Mouse (Mus musculus) left cerebral cortex, postnatal 25 days (tissue): Measurements from ENCODE around the gene Inpp5d. TPM values are rescaled to one million over a fixed set of nuclear protein-coding genes. Genes with fewer than 3 reads are reported as not detected.
"Not testable (repeated sequence)": the region's sequence is repeated elsewhere in the genome, so short reads cannot be mapped to it uniquely, and the experiment has no call there.

Experiments
- DNase-seq, 2 experiments: peaks; one replicate each; pipeline ENCODE4 v3.0.0; 2022; ENCODE audit warnings: low spot score in 2 of 2, mixed read lengths in 1 of 2
- intact Hi-C: fragments of 180-260 bp; cut with DNase I; formaldehyde crosslinking; loops from one replicate; pipeline ENCODE4 v1.15.1; 2025
- total RNA-seq, 2 experiments: library from RNA; stranded (reverse); gene quantifications; 2 replicates each; pipeline ENCODE4 v1.2.3; 2021

Gene Inpp5d
- total RNA-seq, 2 experiments from 2014 or later, result 17.4 to 23.5 TPM

DNA sequence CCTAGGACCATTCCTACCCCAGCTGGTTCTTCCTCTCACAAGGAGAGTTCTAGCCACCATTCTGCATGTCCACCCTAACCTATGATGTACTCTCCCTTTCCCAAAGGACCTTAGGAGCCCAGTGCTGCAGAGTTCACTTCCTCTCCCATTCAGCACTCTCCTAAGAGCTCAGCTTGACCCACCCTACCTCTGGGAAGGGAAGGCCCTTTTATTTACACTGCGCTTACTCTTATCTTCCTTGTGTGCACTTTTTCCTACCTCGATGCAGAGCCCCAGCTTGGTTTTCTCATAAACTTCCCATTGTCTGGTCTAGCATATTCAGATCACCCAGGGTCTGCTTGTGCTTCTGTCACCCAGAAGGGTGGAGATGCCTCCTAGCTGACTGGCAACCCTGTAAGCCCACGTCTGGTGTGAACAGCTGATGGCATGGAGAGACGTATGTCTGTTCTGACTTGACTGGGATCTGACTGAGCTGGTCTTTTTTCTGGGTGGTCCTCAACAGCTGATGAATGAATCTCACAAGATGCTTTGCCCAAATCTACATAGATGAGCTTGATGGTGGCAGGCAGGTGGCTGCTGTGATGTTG lies 29.2 kb downstream of the Inpp5d start:
- intact Hi-C loops, result no loop called here
- DNase-seq, result no peak

DNA sequence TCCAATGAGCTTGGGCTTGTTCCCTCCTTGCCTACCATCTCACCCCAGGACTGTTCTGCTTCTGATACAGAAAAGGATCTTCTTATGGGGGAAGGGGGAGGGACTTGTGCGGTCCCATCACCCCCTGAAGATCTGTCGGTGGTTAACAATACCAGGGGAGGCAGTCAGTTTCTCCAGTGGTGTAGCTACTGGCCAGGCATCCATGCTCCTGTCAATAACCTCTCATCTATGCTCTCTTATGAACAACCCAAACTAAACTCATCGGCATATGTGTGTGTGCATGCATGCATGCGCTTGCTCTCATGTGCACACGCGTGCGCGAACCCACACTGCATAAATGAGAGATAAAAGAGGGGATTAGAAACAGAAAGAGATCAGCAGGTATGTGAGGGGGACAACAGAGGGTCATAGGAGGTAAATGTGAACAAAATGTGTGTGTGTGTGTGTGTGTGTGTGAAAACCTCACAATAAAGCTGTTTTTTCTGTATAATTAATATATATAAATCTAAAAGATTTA lies 29.9 kb downstream of the Inpp5d start:
- intact Hi-C loops, result no loop called here
- DNase-seq, result no peak

DNA sequence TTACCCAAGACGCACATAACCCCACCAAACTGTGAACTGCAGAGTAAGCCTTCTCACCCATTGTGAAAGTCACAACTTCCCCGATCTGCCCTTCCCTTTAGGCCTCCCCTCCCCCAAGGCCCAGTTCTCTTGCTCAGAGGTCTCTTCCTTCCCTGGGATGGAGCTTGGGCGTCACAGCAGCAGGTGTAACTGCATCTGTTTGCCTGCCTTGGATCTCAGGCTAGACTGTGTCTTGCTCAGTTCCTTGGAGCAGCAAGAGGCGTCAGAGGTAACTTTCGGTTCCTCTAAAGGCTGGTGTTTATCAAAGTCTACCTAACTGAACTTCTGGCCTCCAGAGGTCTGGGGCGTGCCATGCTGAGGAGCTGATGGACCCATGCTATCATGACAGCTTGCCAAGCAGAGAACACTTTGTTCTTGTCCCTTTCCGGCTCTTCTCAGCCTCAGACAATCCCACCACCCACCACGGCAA lies 30.5 kb downstream of the Inpp5d start:
- intact Hi-C loops, result no loop called here
- DNase-seq, result peak in 1 of 2 experiments; percentile 33

GRCm38 (mm10) chr1:87651436-87651835 lies 31.3 kb downstream of the Inpp5d start:
- intact Hi-C loops, result no loop called here
- no peak for DNase-seq

- DNase-seq, result no peak
Observed at GRCm38 (mm10) chr1:87655101-87655500, 35.0 kb downstream of the Inpp5d start.

GRCm38 (mm10) chr1:87658063-87658462 lies 38.0 kb downstream of the Inpp5d start:
- DNase-seq, result peak in 1 of 2 experiments; percentile 52
- intact Hi-C loops, result no loop called here

More at GRCm38 (mm10) chr1:87655101-87655500, 35.0 kb downstream of the Inpp5d start:
- intact Hi-C loops, result no loop called here

- no peak for DNase-seq
- intact Hi-C loops, result no loop called here
Observed at GRCm38 (mm10) chr1:87658485-87658884, 38.4 kb downstream of the Inpp5d start.

DNA sequence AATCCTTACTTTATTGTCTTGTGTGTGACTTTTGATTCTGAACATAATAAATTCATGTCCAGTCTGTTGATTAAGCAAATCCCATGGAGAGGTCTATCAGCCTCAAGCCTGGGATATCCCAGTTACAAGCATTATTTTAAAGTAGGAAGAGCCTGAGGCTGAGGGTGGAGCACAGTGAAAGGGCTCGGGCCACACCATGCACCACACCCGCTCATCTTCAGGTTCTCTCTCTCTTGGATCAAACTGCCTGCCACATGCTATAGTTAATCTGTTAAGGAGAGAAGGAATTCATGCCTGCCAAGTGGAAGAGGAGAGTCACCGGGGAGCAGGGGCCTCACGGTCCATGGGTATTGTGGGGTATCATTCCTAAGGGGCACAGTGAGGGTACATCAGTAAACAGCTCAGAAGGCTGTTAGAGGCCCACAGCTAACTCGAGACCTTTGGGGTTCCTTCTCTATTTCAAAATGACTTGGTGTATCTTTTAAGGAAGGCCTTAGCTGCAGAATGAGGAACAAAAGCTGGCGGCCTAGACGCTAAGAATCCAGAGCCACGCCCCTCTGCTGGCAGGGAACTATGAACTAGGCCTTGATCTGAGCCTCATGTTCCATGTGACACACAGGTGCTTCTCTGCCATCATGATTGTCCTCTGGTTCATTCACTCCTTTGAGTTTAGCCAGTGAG lies 39.0 kb downstream of the Inpp5d start:
- peak in 1 of 2 experiments; percentile 58 for DNase-seq
- intact Hi-C loops, result no loop called here

DNA sequence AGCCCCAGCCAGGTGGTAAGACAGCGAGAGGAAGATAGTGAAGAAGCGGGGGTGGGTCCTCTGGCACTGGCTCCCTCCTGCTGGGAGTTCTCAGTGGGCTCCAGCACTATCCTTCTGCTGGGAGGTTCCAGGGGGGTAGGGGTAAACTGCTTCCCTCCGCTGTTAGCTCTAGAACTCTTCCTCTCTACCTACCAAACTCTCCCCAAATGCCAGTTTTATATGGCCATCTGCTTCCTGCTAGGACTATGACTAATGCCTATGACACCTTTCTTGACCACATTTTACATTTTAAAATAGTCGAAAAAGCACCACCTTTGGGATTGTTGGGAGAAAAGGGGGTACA lies 39.5 kb downstream of the Inpp5d start:
- intact Hi-C loops, result no loop called here

GRCm38 (mm10) chr1:87660740-87661139 lies 40.6 kb downstream of the Inpp5d start:
- no peak for DNase-seq
- intact Hi-C loops, result no loop called here

More for the DNA sequence above, 39.5 kb downstream of the Inpp5d start:
- peak in 1 of 2 experiments; percentile 54 for DNase-seq

DNA sequence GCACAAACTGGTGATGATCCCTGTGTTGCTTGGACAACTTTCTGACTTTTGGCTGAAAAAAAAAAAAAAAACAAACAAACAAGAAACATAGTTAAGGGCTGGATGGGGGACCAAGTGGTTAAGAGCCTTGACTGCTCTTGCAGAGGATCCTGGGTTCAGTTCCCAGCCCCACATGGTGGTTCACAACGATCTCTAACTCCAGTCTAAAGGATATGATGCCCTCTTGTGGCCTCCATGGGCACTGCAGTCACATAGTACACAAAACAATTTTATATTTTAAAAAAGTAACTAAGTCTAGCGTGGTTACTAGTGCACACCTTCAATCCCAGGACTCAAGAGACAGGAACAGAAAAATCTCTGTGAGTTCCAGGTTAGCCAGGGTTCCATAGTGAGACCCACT lies 43.9 kb downstream of the Inpp5d start:
- intact Hi-C loops, result no loop called here
- DNase-seq, result no peak

- intact Hi-C loops, result no loop called here
- no peak for DNase-seq
Observed at GRCm38 (mm10) chr1:87667006-87667405, 46.9 kb downstream of the Inpp5d start.

DNA sequence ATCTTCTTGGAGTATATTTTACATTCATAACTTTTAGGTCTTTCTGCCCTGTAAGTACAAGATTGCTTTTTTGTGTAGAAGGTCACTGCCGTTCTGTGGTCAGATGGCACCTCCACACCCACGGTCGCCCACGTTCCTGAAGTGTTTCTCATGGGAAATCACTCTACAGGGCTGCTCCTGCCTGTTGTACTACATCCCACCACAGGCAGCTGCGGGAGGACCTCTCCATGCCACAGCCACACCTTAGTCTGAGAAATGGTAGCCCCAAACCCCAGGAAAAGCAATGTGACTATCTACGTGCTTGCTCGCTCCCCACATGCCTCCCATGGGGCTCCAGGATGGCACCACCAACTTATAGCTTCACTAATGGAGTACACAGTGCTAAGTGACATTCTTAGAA lies 48.2 kb downstream of the Inpp5d start:
- intact Hi-C loops, result no loop called here

DNA sequence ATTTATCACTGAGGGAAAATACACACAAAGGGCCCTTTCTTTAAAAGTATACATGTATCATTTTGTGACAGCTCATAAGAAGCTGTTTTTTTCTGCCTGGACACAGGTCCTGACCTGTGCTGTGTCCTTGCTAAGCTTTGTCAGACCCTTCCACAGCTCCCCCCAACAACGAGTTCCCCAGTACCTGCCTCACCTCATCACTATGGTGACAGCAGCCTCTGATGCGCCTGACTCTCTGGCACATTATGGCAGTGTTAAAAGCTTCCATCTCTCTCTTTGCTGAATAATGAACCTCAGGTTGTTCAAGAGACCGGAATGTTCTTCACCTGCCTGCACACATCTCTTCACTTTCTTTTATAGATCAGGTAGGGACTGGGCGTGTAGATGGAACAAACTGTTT lies 51.4 kb downstream of the Inpp5d start:
- DNase-seq, result no peak
- intact Hi-C loops, result no loop called here

More for the DNA sequence above, 48.2 kb downstream of the Inpp5d start:
- DNase-seq, result no peak

DNA sequence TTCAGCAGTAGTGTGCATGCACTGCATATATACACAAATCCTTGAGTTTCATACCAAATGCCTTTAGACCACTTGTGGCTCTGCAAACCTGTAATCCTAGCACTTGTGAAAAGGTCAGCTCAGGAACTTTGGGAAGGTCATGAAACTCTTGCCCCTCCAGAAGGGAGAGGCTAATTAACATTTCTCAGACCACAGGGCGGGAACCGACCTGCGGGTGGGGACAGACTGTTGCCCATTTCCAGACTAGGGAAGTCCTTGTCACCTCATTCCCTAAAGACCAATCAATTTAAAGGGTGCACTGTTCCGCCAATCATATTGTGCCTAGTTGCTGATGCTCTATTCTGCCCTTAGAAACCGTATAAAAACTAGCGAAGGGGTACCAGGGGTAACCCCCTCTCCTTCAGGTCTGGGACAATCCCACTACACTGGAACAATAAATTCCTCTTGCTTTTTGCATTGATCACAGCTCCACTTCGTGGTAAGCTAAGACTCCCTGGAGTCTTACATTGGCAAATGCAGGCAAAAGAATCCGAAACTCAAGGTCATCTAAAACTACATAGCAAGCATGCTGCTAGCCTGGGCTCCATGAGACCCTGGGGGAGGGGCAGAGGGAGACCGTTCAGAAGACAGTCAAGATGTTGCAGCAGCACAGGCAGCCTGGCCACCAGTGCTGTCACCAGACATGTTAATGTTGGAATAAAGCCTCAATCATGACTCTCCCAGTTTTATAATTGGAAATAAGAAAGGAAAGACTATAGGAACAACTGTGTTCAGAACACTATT lies 53.9 kb downstream of the Inpp5d start:
- no peak for DNase-seq
- intact Hi-C loops, result no loop called here

DNA sequence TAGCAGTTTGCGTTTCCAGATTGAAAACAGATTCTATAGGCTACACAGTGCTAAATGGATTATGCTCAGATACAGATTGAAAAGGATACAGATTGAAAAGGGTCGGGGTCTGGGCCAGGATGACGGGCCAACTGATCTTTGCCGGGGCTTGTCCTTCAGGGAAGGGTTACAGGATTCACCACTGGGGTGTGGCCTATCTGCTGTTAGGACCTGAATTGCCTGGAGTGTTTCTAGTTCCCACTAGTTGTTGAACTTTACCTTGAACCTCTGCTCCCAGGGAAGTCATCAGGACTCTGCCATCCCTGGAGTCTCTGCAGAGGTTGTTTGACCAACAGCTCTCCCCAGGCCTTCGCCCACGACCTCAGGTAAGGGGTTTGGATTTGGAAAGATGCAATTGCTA lies 55.9 kb downstream of the Inpp5d start:
- no peak for DNase-seq
- intact Hi-C loops, result no loop called here

- intact Hi-C loops, result loop anchor here (2.0 kb wide), 1 partner anchor 168 kb away; no protein-coding TSS in a partner anchor
- DNase-seq, result peak in 1 of 2 experiments; percentile 89
Observed at GRCm38 (mm10) chr1:87679089-87679488, 59.0 kb downstream of the Inpp5d start.

DNA sequence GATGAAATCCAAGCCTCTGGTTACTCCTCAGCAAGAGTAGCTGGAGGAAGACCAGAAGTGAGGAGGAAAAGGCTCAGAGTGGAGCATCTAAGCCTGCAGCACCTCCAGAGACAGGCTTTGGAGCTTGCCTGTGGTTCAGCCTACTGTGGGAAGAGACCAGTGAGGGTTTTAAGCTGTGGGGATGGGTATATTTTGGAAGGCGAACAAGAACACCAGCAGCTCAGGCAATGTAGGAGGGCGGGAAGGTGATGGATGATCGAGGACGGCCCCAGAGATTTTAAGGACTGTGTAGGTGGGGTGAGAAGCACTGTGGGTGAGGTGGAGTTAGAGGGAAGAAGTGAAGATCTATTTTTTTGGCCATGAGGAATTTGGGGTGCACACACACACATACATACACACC lies 60.8 kb downstream of the Inpp5d start:
- DNase-seq, result peak in 1 of 2 experiments; percentile 91
- intact Hi-C loops, result loop anchor here (2.0 kb wide), 1 partner anchor 76 kb away; no protein-coding TSS in a partner anchor

DNA sequence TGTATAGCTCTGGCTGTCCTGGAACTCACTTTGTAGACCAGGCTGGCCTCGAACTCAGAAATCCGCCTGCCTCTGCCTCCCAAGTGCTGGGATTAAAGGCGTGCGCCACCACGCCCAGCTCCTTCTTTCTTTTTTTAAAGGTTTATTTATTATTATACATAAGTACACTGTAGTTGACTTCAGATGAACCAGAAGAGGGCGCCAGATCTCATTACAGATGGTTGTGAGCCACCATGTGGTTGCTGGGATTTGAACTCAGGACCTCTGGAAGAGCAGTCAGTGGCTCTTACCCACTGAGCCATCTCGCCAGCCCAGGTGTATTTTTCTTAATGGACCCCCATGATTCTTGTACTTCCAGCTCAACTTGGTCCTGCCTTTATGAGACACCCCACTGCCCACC lies 62.4 kb downstream of the Inpp5d start:
- intact Hi-C loops, result not testable (repeated sequence)

GRCm38 (mm10) chr1:87684071-87684470 lies 64.0 kb downstream of the Inpp5d start:
- intact Hi-C loops, result loop anchor here (2.0 kb wide), 2 partner anchors 51 to 147 kb away; no protein-coding TSS in a partner anchor
- DNase-seq, result no peak

More for the DNA sequence above, 62.4 kb downstream of the Inpp5d start:
- not testable (repeated sequence) for DNase-seq
